Mouse (Mus musculus): ENCODE measurements around the gene Slc35c2. TPM values are rescaled to one million over a fixed set of nuclear protein-coding genes. Genes with fewer than 3 reads are reported as not detected.

The Slc35c2 gene
- polyA plus RNA-seq, 2 experiments from 2014 or later: 39.2 to 59.8 TPM

DNA sequence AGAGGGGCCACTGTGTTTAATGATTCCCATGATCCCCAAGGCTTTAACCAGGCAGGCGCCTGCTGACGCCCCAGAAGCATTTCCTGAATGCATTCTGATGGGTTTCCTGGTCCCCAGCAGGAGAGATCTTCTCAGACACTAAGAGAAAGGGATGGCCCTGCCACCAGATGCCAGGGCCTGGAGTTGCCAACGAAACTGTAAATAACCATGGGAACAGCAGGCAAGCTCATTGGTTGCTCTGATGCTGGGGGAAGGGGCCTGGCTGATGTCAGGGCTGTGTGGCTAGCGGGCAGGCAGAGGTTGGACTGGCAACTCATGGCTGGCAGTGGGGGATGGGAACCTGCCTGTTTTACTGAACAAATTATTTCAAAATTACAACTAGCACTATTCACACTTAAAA lies 14.1 kb downstream of the Slc35c2 start:
- no peak for ATAC-seq

DNA sequence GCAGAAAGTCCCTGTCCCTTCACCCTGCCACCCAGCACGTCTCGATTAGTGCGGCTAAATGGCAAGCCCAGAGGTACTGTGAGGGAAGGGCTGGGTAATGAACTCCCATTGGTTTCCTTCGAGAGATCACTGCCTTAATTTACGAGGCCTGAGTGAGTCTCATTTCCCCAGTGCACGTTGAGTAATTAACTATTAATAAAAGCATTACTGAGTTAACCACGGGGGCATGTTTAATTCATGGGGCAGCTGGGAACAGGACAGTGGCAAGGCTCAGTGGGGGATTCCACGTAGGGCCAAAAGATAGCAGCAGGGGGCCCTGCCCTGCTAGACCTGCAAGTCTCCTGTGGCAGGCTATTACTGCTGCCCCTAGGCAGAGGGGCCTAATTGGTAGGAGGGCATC lies 16.3 kb downstream of the Slc35c2 start:
- ATAC-seq: no peak

DNA sequence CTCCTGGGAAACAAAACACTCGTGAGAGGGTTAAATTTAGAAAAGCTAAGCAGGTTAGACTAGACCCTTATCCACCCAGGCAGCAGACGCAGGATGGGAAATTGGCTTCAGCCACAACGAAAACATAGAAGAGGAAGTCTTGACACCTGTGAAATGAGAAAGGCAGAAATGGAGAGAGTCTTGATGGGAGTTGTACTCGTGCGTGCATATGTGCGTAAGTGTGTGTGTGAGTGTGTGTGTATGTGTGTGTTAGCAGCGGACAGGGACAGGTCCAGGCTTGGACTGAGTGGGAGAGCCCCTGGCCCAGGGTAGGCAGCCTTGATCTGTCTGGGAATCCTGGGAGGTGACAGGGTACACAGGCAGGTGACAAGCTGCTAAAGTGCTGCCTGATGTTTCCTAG lies 16.8 kb downstream of the Slc35c2 start:
- ATAC-seq: no peak

DNA sequence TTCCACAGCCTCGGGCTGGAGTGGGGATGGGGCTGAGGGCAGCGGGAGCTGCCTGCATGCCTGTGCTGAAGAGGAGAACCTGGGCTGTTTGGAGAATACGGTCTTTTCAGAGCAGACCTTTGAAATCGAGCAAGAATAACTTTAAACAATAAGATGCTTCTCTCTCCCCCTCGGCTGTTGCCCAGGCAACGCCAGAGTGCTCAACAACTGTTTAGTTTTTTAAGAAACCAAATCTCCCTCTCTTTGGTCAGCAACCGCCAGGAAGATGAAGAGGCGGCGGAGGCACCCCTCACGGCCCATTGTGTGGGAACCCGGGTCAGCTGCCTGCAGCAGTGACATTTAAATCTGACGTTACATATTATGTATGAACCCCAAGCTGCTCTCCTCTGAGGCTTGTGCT lies 20.9 kb downstream of the Slc35c2 start:
- no peak for ATAC-seq

DNA sequence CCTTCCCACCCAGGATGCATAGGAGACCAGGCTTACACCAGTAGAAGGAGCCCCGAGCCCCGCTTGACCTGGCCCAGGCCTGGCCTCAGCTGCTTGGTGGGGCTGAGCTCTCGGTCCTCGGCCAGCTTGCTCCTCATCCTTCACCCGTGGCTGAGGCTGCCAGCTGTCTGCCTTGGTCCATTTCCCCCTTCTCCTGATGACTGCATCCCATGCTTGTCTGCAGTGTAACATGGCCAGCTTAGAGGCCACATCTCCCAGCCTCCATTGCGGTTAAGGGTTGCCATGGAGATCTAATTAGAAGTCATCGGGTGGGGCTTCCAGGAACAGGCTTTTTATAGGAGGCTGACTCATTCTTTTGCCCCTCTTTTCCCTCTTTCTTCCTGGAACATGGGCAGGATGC lies 23.8 kb downstream of the Slc35c2 start:
- no peak for ATAC-seq

DNA sequence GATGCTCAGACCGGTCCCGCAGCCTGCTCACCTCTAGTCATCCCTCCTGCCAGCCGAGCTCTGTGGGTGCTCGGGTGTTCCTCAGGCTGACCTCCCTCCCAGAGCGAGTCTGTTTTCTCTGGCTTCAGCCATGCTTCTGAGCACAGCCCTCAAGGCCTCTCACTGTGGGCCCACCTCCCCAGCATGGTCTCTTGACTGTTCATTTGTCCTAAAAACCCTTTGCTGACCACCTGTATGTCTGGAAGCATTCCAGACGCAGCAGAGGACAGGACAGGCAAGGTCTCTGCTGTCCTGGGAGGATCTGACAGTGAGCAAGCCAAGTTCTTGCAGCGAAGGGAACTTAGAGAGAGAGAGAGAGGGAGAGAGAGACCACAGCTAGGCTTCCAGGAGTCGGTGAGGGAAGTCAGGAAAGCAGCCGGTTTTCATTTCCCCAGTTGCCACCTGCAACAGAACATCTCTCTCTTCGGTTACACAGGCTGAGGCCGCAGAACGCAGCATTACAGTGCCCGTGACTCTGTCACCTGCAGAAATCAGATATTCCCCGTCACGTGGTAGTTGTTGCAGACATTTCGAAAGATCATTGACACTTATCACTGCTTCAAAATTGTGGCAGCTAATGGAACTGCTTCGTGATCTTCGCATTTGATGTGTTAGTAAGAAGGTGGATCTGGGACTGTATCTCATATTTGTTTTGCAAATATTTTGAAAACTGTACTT lies 25.2 kb downstream of the Slc35c2 start:
- no peak for ATAC-seq

DNA sequence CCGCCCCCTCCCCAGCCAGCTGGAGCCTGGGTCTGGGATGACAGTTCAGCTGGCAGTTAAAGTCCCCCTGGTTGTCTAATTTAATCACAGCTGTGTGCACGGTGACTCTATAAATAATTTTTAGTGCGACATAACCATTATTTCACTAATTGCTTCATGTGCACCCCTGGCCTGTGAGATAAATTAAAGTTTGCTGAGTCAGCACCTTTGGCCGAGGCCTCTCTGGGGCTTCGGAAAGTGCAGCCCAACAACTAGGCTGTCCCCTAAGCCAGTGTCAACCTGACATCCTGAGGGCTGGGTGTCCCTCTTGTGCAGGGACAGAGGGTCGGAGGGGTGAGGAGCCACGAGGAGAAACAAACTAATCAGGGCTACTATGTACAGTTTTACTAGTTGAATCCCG lies 27.8 kb downstream of the Slc35c2 start:
- no peak for ATAC-seq

DNA sequence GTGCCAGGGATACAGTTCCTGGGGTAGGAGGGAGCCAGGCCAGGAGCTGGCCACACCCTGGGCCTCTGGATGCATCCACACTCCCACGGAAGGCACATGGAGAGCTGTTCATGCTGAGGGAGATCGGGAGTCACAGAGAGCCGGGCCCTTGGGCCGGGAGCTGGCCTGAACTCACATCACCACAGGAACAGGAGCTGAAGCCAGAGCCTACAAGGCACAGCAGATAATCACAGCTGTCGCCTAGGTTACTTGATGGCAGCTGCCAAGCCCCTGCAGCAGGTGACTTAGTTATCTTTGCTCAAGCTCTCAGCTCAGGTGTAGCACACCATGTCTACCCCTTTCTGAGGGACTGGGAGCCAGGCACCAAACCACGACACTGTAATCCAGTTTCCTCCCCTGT lies 29.3 kb downstream of the Slc35c2 start:
- no peak for ATAC-seq

DNA sequence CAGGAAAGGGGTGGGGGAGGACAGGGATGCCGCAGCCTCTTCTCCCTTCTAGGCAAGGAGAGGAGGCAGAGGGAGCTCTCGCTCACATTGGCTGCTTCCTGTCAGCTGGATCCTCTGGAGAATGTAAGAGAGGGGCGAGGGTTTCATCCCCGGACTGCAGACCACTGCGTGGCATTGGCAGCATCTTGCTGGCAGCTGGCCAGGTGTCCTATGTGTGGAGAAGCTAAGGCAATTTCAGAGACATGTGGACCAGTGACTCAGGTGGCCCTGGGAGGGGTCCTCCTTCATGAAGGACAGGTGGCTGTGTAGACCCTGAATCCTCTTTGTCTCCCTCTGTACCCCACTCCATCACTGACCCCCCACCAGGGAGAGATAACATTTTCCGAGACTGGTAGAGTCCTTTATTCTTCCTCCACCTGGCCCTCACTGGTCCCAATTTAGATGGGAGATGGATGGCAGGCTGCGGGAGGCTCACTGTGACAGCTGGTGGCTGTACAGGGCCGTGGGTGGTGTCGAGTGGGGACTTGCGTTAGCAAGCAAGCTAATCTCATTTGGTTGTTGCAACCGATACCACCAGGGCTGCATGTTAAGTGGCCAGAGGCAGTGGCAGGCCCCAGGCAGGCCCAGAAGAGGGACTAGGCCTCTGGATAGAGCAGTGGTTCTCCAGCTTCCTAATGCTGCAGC lies 30.4 kb downstream of the Slc35c2 start:
- no peak for ATAC-seq

DNA sequence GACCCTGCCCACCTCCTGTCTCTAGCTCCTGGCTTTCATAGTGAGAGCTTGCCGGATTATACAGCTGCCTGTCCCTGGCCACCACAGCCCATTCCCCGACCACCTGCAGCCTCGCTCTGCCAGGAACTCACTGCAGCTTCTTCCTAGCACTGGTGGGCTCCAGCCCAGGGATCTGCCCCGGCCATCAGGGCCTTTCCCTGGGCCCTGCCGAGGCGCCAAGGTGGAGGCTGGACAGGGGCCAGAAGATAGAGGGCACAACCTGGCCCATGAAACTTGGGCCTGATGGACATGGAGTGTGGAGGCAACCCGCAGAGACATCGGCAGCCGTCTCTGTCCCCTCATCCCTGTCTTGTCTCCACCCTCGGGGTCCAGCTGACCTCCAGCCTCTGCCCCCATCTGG lies 31.5 kb downstream of the Slc35c2 start:
- no peak for ATAC-seq

DNA sequence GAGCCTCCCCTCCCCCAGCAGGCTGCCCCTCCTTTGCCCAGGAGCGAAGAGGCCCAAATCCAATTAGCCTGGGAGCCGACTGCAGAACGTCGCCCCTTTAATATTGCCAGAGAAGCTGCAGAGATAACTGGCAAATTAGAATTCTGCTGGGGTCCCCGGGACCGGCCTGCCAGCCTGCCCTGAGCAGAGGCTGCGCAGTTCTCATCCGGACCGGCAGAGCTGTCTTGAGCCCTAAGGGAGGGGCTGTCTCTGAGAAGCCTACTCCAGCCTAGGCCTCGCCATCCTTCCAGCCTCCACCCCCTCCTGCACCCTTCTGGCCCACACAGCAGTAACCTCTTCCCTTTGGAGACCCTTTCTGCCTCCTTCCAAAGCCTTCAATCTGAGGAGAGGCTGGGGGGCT lies 33.8 kb downstream of the Slc35c2 start:
- ATAC-seq: no peak

DNA sequence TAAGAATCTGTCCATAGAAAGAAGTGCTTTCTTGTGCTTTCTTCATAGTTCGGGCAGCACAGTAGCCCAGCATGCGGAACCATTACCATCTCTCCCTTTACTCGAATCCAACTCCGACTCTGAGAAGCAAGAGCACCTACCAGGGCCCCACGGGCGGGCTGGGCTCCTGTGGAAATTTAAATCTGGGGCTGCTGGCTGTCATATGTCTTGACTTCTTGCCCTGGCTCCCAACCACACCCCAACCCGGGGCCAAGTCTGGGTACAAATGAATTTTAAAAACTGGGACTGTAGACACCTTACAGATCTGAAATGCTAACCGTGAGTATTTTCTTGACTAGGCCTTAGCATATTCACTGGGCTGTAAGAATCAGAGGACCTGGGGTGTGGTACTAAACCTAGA lies 34.4 kb downstream of the Slc35c2 start:
- ATAC-seq: no peak

DNA sequence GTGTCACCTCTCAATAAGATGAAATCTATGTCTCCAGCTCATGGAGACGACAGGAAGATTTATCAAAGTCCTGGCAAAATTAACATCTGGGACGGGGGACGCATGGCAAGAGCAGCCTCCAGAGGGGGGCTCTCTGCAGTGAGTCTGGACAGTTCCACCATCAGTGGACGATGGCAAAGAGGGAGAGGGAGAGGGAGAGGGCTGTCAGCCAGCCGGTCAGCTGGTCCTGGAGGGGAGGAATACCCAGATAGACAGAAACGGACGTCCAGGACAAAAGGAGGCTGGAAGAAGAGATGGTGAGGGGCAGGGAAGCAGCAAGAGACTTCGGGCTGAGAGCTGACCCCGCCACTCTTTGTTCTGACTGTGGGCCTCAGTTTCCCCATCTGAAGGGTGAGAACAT lies 34.9 kb downstream of the Slc35c2 start:
- ATAC-seq: no peak

DNA sequence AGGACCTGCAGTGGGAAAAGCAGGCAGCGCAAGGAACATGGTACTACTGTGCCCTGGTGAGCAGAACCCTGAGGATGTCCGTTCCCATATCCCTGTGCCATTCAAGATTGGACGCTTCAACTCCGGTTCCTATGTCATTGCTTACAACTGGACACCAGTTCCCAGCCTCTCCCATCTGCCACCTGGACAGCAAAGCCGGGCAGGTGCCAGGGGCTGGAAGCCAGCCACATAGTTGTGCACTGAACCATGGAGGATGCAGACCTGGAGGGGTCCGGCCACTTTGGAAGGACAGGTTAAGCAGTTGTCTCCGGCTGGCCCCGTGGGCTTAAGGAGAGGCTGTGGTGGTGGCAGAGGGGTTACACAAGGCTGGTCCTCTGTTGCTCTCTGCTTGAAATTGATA lies 35.3 kb downstream of the Slc35c2 start:
- ATAC-seq: no peak

DNA sequence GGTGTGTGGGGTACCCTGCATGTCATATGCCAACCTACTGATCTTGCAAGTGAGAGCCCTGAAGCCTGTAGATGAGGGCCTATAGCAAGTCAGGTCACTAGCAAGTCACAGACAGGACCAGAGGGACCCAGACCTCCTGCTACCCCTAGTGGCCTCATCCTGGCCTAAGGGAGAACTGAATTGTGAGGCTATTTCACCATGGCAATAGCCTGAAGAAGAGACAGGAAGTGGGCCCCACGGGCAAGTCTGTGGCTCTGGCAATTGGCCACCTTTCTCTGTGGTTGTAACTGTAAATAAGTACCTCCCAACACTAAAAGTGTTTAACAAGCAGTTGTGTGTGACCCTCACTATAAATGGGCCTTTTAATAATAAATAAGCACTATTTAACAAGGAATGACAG lies 36.8 kb downstream of the Slc35c2 start:
- ATAC-seq: no peak

DNA sequence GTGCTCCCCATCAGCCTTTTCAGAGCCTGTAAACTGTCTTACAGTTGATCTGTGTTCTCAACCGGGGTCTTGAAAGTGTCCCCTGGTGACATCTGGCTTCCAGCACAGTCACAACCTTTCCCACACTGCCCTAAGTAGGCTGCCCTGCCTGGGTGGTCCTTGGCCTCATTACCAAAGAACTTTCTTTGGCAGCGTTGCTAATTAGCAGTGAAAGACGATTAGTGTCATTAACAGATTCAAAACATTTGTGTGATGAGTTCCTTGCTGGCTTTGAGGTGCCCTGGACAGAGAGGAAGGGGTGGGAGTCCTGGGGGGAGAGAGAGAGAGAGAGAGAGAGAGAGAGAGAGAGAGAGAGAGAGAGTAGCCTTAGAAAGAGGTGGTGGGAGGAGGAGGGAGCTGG lies 38.7 kb downstream of the Slc35c2 start:
- no peak for ATAC-seq

DNA sequence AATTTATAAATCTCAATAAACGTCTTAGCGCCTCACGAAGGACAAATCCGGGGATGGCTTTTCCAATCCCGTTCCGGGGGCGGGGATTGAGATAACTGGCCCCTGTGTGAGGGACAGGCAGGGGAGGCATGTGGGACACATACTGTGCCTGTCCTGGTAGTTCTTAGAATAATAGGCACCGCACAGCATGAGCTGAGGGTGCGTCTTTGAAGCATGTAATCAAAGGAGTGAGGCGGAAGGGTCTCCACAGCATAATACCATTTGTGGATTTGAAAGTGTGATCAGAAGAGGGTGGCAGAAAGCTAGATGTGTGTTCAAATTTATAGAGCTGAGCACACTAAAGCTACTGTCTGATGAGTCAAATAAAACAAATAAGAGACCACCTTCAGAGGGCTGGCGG lies 41.3 kb downstream of the Slc35c2 start:
- no peak for ATAC-seq

DNA sequence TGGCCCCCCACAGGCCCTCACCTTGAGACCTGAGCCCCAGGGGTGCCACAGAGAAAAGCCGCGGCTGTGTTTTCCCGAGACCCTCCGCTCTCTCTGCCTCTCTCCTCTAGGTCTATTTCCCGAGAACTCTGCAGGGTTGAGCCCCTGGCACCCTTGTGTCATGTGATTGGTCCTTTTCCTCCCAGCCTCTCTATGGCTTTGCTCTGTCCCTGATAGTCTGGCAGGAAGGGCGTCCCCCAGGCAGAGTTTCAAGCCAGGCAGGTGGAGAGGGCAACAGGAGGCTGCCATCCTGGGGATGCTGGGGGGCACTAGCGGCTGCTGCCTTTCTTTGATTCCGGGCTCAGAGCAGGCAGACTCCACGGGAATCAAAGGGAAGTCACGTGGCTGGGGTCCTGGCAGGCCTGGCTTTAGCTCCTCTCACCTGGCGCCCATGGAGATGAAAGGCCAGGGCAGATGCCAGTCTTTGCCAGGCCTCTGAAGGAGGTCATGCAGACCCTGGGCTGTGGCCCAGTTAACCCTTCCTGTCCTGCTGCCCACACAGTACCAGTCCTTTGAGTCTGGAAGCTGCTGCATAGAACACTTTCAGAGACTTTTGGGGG lies 44.4 kb downstream of the Slc35c2 start:
- ATAC-seq: no peak

DNA sequence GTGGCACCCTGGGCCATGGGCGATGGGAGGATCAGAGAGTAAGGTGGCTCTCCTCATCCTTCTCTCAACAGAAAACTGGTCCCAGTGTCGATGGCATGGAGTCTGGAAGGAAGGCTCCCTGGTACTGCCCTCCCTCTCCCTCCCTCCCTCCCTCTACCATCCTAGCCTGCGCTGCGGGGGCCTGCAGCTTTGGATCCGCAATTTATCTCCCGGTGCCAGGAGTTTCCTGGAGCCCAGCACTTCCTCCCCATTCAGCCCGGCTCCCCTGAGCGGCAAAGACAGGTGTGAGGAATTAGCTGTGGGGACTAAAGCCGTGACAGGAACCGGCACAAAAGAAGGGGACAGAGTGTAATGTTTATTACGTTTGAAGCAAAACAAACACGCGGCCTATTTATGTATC lies 45.1 kb downstream of the Slc35c2 start:
- ATAC-seq: no peak

DNA sequence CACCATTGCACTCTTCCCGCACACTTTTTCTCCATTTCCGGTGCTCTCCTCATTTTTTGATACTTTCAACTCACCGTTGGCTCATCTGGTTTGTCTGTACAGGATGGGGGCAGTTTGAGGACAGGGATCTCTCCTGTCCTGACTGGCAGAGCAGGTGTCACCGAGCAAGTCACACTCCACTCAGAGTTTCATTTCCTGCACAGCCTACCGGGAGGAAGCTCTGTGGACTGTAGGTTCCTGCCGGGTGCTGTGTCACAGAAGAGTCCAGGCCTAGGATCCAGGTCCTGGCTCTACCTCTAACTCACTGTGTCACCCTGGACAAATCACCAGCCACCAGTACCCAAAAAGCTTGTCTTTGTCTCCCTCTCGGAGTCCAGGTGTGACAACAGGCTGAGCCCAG lies 45.9 kb downstream of the Slc35c2 start:
- ATAC-seq: no peak

DNA sequence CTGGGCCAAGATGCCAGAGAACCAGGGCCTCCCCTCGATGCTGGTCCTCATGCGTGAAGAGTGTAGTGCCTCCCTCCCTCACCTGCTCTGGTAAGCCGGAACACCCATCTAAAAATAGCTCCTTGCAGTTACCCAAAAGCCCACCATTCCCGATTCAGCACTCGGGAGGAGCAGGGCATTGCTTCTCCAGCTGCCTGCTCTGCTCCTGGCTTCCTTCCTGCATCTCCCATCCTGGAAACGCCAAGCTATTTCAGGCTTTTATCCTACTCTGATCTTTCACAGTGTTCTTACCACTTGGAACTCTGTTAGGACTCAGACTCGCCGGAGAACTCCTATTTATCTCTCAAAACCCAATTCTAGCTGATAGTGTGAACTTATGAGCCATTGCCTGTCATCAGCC lies 47.3 kb downstream of the Slc35c2 start:
- no peak for ATAC-seq

DNA sequence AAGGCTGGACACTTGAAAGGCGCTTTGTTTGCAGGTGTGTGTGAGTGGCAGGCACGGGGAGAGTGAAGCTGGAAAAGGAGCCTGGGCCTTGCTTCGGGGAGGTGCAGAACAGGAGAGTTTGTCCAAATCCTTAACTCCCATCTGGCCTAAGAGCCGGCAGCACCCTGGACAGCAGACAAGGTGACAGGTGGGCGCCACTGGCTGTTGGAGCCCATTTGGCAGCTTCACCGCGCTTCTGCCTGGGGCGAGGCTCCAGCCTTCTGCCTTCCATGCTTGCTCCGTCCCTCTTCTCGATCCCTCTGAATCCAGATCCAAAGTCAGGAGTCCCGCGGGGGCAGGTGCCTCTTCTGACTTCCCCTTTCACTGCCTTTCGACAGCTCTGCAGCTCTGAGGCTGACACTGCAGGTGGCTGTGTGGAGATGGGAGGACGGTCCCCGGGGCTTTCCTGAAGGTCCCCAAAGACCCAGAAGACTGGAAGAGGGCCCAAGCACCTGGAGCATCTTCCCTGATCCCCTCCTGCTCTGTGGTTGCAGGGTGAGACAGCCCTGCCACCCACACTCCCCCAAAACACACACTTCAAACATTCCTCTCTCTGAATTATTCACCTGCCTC lies 48.0 kb downstream of the Slc35c2 start:
- ATAC-seq: no peak

DNA sequence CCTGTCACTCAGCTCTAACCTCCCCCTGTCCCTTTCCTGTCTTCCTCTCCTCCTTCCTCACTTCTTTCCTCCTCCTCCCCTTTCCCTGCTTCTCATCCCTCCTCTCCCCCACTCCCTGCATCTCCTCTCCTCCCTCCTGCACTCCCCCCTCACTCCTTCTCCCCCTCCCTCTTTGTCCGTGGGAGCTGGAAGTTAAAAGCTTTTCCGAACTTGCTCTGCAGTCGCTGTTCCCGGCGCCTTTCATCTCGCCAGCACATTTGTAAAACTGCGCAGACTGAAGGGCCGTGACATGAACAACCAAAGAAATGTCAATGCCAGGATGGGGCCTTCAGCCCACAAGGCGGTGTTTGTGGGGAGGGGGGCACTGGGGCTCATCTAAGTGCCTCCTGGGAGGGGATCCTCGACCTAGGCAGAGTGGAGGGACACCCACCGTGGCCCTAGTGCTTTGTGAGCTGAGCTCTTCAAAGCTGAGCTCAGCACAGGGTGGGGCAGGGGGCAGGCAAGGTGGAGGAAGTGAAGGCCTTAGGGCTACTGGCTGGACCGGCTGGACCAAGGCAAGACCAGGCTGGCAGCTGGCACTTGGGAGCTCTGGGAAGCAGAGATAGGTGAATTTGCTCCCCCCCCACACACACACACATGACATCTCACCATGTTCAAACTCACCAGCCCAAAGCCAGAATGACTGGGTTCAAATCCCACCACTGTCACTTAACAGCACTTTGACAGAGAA lies 49.1 kb downstream of the Slc35c2 start:
- ATAC-seq: no peak

Data from CD4-positive, CD25-positive, alpha-beta regulatory T cell, adult 4 months (primary cell).